Mouse (Mus musculus) limb, embryonic 10.5 days (tissue): ENCODE results near the gene Hivep3. TPM values are rescaled to one million over a fixed set of nuclear protein-coding genes. Genes with fewer than 3 reads are reported as not detected.

Experiments used
- DNase-seq: peaks from one replicate; pipeline ENCODE4 v3.0.0-alpha.2; 2017; ENCODE audit warnings: low spot score
- H3K27ac ChIP-seq: fragments of 300-500 bp; sonication (generic); 2 replicates; pipeline ENCODE4 v1.5.1; 2016; ENCODE audit warnings: mild to moderate bottlenecking
- H3K27me3 ChIP-seq: fragments of 300-500 bp; sonication (generic); 2 replicates; pipeline ENCODE4 v1.6.1; 2016; ENCODE audit warnings: low read depth, mild to moderate bottlenecking; ENCODE audit not compliant: poor library complexity, severe bottlenecking
- H3K36me3 ChIP-seq: fragments of 300-500 bp; sonication (generic); 2 replicates; pipeline ENCODE4 v1.6.1; 2016; ENCODE audit warnings: mild to moderate bottlenecking, moderate library complexity
- H3K4me1 ChIP-seq: fragments of 300-500 bp; sonication (generic); 2 replicates; pipeline ENCODE4 v1.6.1; 2016
- H3K4me3 ChIP-seq: fragments of 300-500 bp; sonication (generic); 2 replicates; pipeline ENCODE4 v1.5.1; 2016; ENCODE audit warnings: mild to moderate bottlenecking, moderate library complexity
- H3K9me3 ChIP-seq: fragments of 300-500 bp; sonication (generic); replicated peaks from 2 replicates; pipeline ENCODE4 v1.6.1; 2016; ENCODE audit warnings: mild to moderate bottlenecking
- WGBS: fragments of 180-500 bp; shearing (Covaris S2); methylation state at CpG from one replicate; pipeline ENCODE4 v1.1.7; 2016; 5-methylcytosine and 5-hydroxymethylcytosine counted together
- polyA plus RNA-seq: library from polyadenylated mRNA; unstranded; fragments of >200 nt; fragmentation: Nextera tagmentation; extraction: Ambion mirVana; gene quantifications from 2 replicates; pipeline ENCODE4 v1.2.1, GENCODE M21; 2016

The Hivep3 gene
- polyA plus RNA-seq, 1 experiment from 2014 or later, result 0.56 TPM

- Histone ChIP-seq H3K27ac (no peak overlapping the region), H3K4me1 (peaks cover 16% of the 10 kb centered on the region), H3K9me3 (no peaks in the 10 kb centered on the region), H3K27me3 (no peaks in the 10 kb centered on the region), H3K4me3 (no peak overlapping the region), H3K36me3 (no peaks in the 10 kb centered on the region)
- 76% methylated on average over 12 of the region's 12 CpGs for WGBS
- DNase-seq, result no peak
These were observed 242.2 kb downstream of the Hivep3 start for GRCm38 (mm10) chr4:119975822-119976221.

GRCm38 (mm10) chr4:119976428-119977168 lies 243.0 kb downstream of the Hivep3 start:
- Histone ChIP-seq H3K9me3 (no peaks in the 10 kb centered on the region), H3K4me3 (no peak overlapping the region), H3K36me3 (no peaks in the 10 kb centered on the region), H3K27me3 (no peaks in the 10 kb centered on the region), H3K4me1 (peaks cover 20% of the 10 kb centered on the region), H3K27ac (no peak overlapping the region)
- no peak for DNase-seq
- WGBS, result 32% methylated on average over 3 of the region's 3 CpGs

GRCm38 (mm10) chr4:119977817-119978491 lies 244.4 kb downstream of the Hivep3 start:
- no peaks in the 10 kb centered on the region for H3K36me3 ChIP-seq
- DNase-seq, result no peak
- H3K27me3 ChIP-seq, result no peaks in the 10 kb centered on the region
- H3K9me3 ChIP-seq, result no peaks in the 10 kb centered on the region
- H3K27ac ChIP-seq, result no peak overlapping the region
- 83% methylated on average over 7 of the region's 7 CpGs for WGBS
- H3K4me3 ChIP-seq, result no peak overlapping the region
- H3K4me1 ChIP-seq, result peaks cover 20% of the 10 kb centered on the region

- Histone ChIP-seq H3K4me1 (peaks cover 20% of the 10 kb centered on the region), H3K27me3 (no peaks in the 10 kb centered on the region), H3K4me3 (no peak overlapping the region), H3K27ac (no peak overlapping the region), H3K36me3 (no peaks in the 10 kb centered on the region), H3K9me3 (no peaks in the 10 kb centered on the region)
- 79% methylated on average over 5 of the region's 5 CpGs for WGBS
- no peak for DNase-seq
These were observed 245.8 kb downstream of the Hivep3 start for GRCm38 (mm10) chr4:119979238-119979829.

- WGBS, result 65% methylated on average over 2 of the region's 2 CpGs
- Histone ChIP-seq H3K27ac (no peak overlapping the region), H3K36me3 (no peaks in the 10 kb centered on the region), H3K9me3 (no peaks in the 10 kb centered on the region), H3K4me3 (no peak overlapping the region), H3K27me3 (no peaks in the 10 kb centered on the region), H3K4me1 (peaks cover 16% of the 10 kb centered on the region)
- DNase-seq, result no peak
These were observed 246.3 kb downstream of the Hivep3 start for GRCm38 (mm10) chr4:119979918-119980317.

GRCm38 (mm10) chr4:119981047-119981720 lies 247.6 kb downstream of the Hivep3 start:
- no peaks in the 10 kb centered on the region for H3K27me3 ChIP-seq
- 84% methylated on average over 12 of the region's 12 CpGs for WGBS
- DNase-seq, result no peak
- no peaks in the 10 kb centered on the region for H3K36me3 ChIP-seq
- H3K4me1 ChIP-seq, result peaks cover 13% of the 10 kb centered on the region
- H3K9me3 ChIP-seq, result no peaks in the 10 kb centered on the region
- no peak overlapping the region for H3K27ac ChIP-seq
- no peak overlapping the region for H3K4me3 ChIP-seq

- Histone ChIP-seq H3K9me3 (no peaks in the 10 kb centered on the region), H3K4me3 (no peak overlapping the region), H3K4me1 (0 out of 2 replicates have a peak, but pooled peaks cover 12% of the 10 kb centered on the region), H3K27me3 (no peaks in the 10 kb centered on the region), H3K27ac (no peak overlapping the region), H3K36me3 (no peaks in the 10 kb centered on the region)
- 77% methylated on average over 5 of the region's 5 CpGs for WGBS
- DNase-seq, result no peak
These were observed 252.5 kb downstream of the Hivep3 start for GRCm38 (mm10) chr4:119986065-119986464.

GRCm38 (mm10) chr4:119986580-119987291 lies 253.2 kb downstream of the Hivep3 start:
- Histone ChIP-seq H3K4me1 (0 out of 2 replicates have a peak, but pooled peaks cover 8% of the 10 kb centered on the region), H3K27ac (no peak overlapping the region), H3K9me3 (no peaks in the 10 kb centered on the region), H3K27me3 (no peaks in the 10 kb centered on the region), H3K4me3 (no peak overlapping the region), H3K36me3 (no peaks in the 10 kb centered on the region)
- 62% methylated on average over 5 of the region's 5 CpGs for WGBS
- no peak for DNase-seq

GRCm38 (mm10) chr4:119987376-119988087 lies 253.9 kb downstream of the Hivep3 start:
- H3K4me1 ChIP-seq, result 0 out of 2 replicates have a peak, but pooled peaks cover 8% of the 10 kb centered on the region
- no peaks in the 10 kb centered on the region for H3K9me3 ChIP-seq
- H3K36me3 ChIP-seq, result no peaks in the 10 kb centered on the region
- H3K27ac ChIP-seq, result no peak overlapping the region
- H3K4me3 ChIP-seq, result no peak overlapping the region
- no peak for DNase-seq
- no peaks in the 10 kb centered on the region for H3K27me3 ChIP-seq
- WGBS, result 56% methylated on average over 4 of the region's 4 CpGs

- 81% methylated on average over 3 of the region's 3 CpGs for WGBS
- Histone ChIP-seq H3K36me3 (no peaks in the 10 kb centered on the region), H3K9me3 (no peaks in the 10 kb centered on the region), H3K4me3 (no peak overlapping the region), H3K27ac (no peak overlapping the region), H3K27me3 (no peaks in the 10 kb centered on the region), H3K4me1 (0 out of 2 replicates have a peak, but pooled peaks cover 8% of the 10 kb centered on the region)
- no peak for DNase-seq
These were observed 255.6 kb downstream of the Hivep3 start for GRCm38 (mm10) chr4:119989031-119989693.

GRCm38 (mm10) chr4:119990346-119990745 lies 256.8 kb downstream of the Hivep3 start:
- H3K4me3 ChIP-seq, result no peak overlapping the region
- WGBS, result 92% methylated on average over 3 of the region's 3 CpGs
- no peaks in the 10 kb centered on the region for H3K36me3 ChIP-seq
- no peaks in the 10 kb centered on the region for H3K9me3 ChIP-seq
- H3K27ac ChIP-seq, result no peak overlapping the region
- H3K27me3 ChIP-seq, result no peaks in the 10 kb centered on the region
- H3K4me1 ChIP-seq, result 0 out of 2 replicates have a peak, but pooled peaks cover 8% of the 10 kb centered on the region
- no peak for DNase-seq
